Mouse (Mus musculus) lung, postnatal 0 days (tissue): Measurements from ENCODE around the gene Prr3. TPM values are rescaled to one million over a fixed set of nuclear protein-coding genes. Genes with fewer than 3 reads are reported as not detected.
"Not testable (repeated sequence)": the region's sequence is repeated elsewhere in the genome, so short reads cannot be mapped to it uniquely, and the experiment has no call there.

Experiments
- ATAC-seq: fragments of 200-750 bp; cut with Nextera tagmentation; 2 replicates; pipeline ENCODE4 v1.8.0; 2017; ENCODE audit warnings: moderate library complexity
- DNase-seq: peaks from one replicate; pipeline ENCODE4 v3.0.0-alpha.2; 2016; ENCODE audit warnings: low spot score
- H3K27ac ChIP-seq: fragments of 300-500 bp; sonication (generic); 2 replicates; pipeline ENCODE4 v1.5.1; 2014; ENCODE audit warnings: antibody characterized with exemption, mild to moderate bottlenecking, low read length, mixed read lengths
- H3K27me3 ChIP-seq: fragments of 300-500 bp; sonication (generic); replicated peaks from 2 replicates; pipeline ENCODE4 v1.6.1; 2014; ENCODE audit warnings: low read length, mixed read lengths; ENCODE audit not compliant: insufficient read depth
- H3K36me3 ChIP-seq: fragments of 300-500 bp; sonication (generic); 2 replicates; pipeline ENCODE4 v1.6.1; 2014; ENCODE audit warnings: low read length, mixed read lengths; ENCODE audit not compliant: insufficient read depth
- H3K4me1 ChIP-seq: fragments of 300-500 bp; sonication (generic); 2 replicates; pipeline ENCODE4 v1.6.1; 2014; ENCODE audit warnings: antibody characterized with exemption, low read depth, low read length, mixed read lengths; ENCODE audit not compliant: insufficient read depth
- H3K4me2 ChIP-seq: fragments of 300-500 bp; sonication (generic); replicated peaks from 2 replicates; pipeline ENCODE4 v1.6.1; 2014; ENCODE audit warnings: low read depth, mild to moderate bottlenecking, low read length, moderate library complexity, mixed read lengths
- H3K4me3 ChIP-seq: fragments of 300-500 bp; sonication (generic); 2 replicates; pipeline ENCODE4 v1.5.1; 2014; ENCODE audit warnings: low read depth, low read length
- H3K9ac ChIP-seq: fragments of 300-500 bp; sonication (generic); replicated peaks from 2 replicates; pipeline ENCODE4 v1.6.1; 2014; ENCODE audit warnings: low read depth, mild to moderate bottlenecking
- H3K9me3 ChIP-seq: fragments of 300-500 bp; sonication (generic); 2 replicates; pipeline ENCODE4 v1.6.1; 2016; ENCODE audit warnings: low read length, mixed read lengths
- CTCF ChIP-seq: IDR thresholded peaks from 2 replicates; pipeline ENCODE4 v1.5.1; 2016; ENCODE audit warnings: antibody characterized with exemption, mild to moderate bottlenecking
- EP300 ChIP-seq: IDR thresholded peaks from 2 replicates; pipeline ENCODE4 v1.6.1; 2016; ENCODE audit warnings: antibody characterized with exemption, mild to moderate bottlenecking, control low read depth
- WGBS: fragments of 180-500 bp; shearing (Covaris S2); extraction: QIAGEN DNeasy Blood & Tissue Kit; methylation state at CpG from one replicate; pipeline ENCODE4 v1.1.7; 2014; 5-methylcytosine and 5-hydroxymethylcytosine counted together
- polyA plus RNA-seq: library from polyadenylated mRNA; unstranded; fragments of >200 nt; fragmentation: Nextera tagmentation; extraction: Ambion mirVana; gene quantifications from 2 replicates; pipeline ENCODE4 v1.2.1, GENCODE M21; 2015

Prr3 gene
- polyA plus RNA-seq, 1 experiment from 2014 or later: 12.6 TPM

GRCm38 (mm10) chr17:36018979-36019378 is 38.9 kb upstream of the Prr3 start:
- no peak overlapping the region for H3K9ac ChIP-seq
- 0 out of 2 replicates have a peak, but pooled peaks have one; percentile 5 for ATAC-seq
- H3K4me2 ChIP-seq: 0 out of 2 replicates have a peak overlapping the region, but pooled peaks have one; percentile 2
- 30% methylated on average over 2 of the region's 2 CpGs for WGBS
- peaks cover 2% of the 10 kb centered on the region; the same call in 1 of the 2 replicates for H3K4me1 ChIP-seq
- H3K9me3 ChIP-seq: no peaks in the 10 kb centered on the region
- no peak overlapping the region for H3K4me3 ChIP-seq
- H3K27ac ChIP-seq: no peak overlapping the region
- DNase-seq: no peak
- TF ChIP-seq CTCF: no peak
- no peak for TF ChIP-seq EP300
- no peaks in the 10 kb centered on the region; the same call in 1 of the 2 replicates for H3K36me3 ChIP-seq
- no peaks in the 10 kb centered on the region for H3K27me3 ChIP-seq

- TF ChIP-seq EP300 (no peak), CTCF (no peak)
- 85% methylated on average over 5 of the region's 5 CpGs for WGBS
- no peaks in the 10 kb centered on the region for H3K9me3 ChIP-seq
- H3K36me3 ChIP-seq: no peaks in the 10 kb centered on the region; the same call in 1 of the 2 replicates
- H3K27ac ChIP-seq: no peak overlapping the region
- no peak overlapping the region for H3K4me3 ChIP-seq
- DNase-seq (no peak), ATAC-seq (no peak)
- H3K4me1 ChIP-seq: no peaks in the 10 kb centered on the region
- H3K9ac ChIP-seq: no peak overlapping the region
- H3K27me3 ChIP-seq: no peaks in the 10 kb centered on the region
- no peak overlapping the region for H3K4me2 ChIP-seq
These were observed 37.0 kb upstream of the Prr3 start for GRCm38 (mm10) chr17:36017046-36017445.

GRCm38 (mm10) chr17:36014977-36015376 is 34.9 kb upstream of the Prr3 start:
- Histone ChIP-seq H3K4me2 (no peak overlapping the region), H3K4me3 (no peak overlapping the region), H3K27ac (no peak overlapping the region), H3K9me3 (no peaks in the 10 kb centered on the region), H3K27me3 (no peaks in the 10 kb centered on the region), H3K9ac (no peak overlapping the region), H3K4me1 (no peaks in the 10 kb centered on the region), H3K36me3 (no peaks in the 10 kb centered on the region; the same call in 1 of the 2 replicates)
- TF ChIP-seq CTCF (no peak), EP300 (no peak)
- 89% methylated on average over 5 of the region's 5 CpGs for WGBS
- ATAC-seq (no peak), DNase-seq (no peak)

- H3K9me3 ChIP-seq, H3K9ac ChIP-seq, ATAC-seq, H3K4me2 ChIP-seq, H3K27ac ChIP-seq, H3K27me3 ChIP-seq, DNase-seq, H3K4me1 ChIP-seq, H3K36me3 ChIP-seq, H3K4me3 ChIP-seq: not testable (repeated sequence)
- 88% methylated on average over 7 of the region's 7 CpGs for WGBS
These were observed 24.4 kb upstream of the Prr3 start for GRCm38 (mm10) chr17:36004409-36004808.

- Histone ChIP-seq H3K9ac (no peak overlapping the region), H3K4me2 (no peak overlapping the region), H3K27me3 (no peaks in the 10 kb centered on the region), H3K27ac (no peak overlapping the region), H3K4me1 (no peaks in the 10 kb centered on the region), H3K9me3 (no peaks in the 10 kb centered on the region), H3K4me3 (no peak overlapping the region), H3K36me3 (no peaks in the 10 kb centered on the region)
- DNase-seq: no peak
- TF ChIP-seq CTCF (no peak), EP300 (no peak)
- no peak for ATAC-seq
- 87% methylated on average over 7 of the region's 7 CpGs for WGBS
These were observed 23.3 kb upstream of the Prr3 start for GRCm38 (mm10) chr17:36003331-36003730.

- Histone ChIP-seq H3K4me2 (no peak overlapping the region), H3K27ac (no peak overlapping the region), H3K4me3 (no peak overlapping the region), H3K9me3 (no peaks in the 10 kb centered on the region), H3K9ac (no peak overlapping the region), H3K36me3 (no peaks in the 10 kb centered on the region), H3K4me1 (no peaks in the 10 kb centered on the region), H3K27me3 (no peaks in the 10 kb centered on the region)
- ATAC-seq (no peak), DNase-seq (no peak)
- WGBS: 91% methylated on average over 6 of the region's 6 CpGs
- no peak for TF ChIP-seq CTCF
- no peak for TF ChIP-seq EP300
These were observed 21.9 kb upstream of the Prr3 start for GRCm38 (mm10) chr17:36001966-36002365.
